Mouse (Mus musculus) kidney, postnatal 25 days (tissue): ENCODE measurements around the gene Zfp346.
A peak's percentile ranks its signal among the peaks of the same experiment; 100 is the strongest.

Source experiments
- DNase-seq, 2 experiments: peaks; one replicate each; pipeline ENCODE4 v3.0.0; 2021; ENCODE audit warnings: mixed read lengths in 2 of 2

Zfp346 gene

DNA sequence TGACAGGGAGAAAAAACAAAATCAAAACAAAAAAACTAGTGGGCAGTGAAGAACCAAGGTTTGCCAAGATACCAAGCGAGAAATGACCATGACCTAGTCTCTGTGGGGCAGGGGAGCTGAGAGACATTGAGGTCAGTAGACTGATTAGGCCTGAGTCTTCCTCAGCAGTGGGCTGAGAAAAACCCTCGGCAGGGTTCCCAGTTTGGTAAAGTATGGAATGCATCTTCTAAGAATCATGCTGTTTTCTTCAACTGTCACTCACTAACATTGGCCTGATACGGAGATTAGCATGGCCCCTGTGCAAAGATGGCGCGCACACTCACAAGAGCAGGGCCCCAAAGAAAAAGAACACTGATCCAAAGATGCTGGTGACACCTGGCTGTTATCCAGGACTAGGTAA is 48.8 kb downstream of the Zfp346 start:
- DNase-seq, result no peak

DNA sequence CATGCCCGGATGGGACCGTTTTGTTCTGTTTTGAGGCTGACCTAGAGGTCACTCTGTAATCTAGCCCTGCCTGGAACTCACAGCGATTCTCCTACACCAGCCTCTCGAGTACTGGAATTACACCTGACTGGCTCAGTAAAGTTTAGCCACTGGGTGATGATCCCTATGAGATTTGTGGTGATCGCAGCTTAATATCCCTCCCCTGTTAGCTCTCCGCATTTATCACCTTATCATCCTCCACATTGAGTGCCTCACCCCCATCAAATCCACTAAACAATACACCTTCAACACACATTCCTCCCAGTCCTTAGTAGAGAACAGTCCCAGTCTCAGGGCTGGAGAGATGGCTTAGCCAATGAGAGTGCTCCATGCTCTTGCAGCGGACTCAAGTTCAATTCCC is 57.3 kb downstream of the Zfp346 start:
- DNase-seq, result peak in 1 of 2 experiments; percentile 9

DNA sequence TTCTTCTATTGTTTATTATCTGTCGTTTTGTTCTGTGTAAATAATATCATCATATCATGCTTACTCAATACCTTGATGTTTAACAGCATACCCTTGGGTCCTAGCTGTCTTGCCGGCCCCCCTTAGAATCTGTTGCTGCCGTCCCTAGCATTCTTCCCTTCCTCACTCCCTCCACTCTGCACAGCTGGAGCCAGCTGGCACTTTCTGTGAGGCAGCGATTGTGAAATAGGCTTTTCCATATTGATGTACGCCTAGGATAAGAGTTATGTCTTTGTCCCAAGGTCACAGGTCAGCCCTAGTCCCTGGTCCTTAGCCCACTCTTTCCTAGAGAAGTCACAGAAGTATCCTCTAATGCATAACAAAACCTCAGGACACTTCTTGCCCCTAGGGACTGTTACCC is 58.4 kb downstream of the Zfp346 start:
- DNase-seq, result peak; percentile 54 to 63

DNA sequence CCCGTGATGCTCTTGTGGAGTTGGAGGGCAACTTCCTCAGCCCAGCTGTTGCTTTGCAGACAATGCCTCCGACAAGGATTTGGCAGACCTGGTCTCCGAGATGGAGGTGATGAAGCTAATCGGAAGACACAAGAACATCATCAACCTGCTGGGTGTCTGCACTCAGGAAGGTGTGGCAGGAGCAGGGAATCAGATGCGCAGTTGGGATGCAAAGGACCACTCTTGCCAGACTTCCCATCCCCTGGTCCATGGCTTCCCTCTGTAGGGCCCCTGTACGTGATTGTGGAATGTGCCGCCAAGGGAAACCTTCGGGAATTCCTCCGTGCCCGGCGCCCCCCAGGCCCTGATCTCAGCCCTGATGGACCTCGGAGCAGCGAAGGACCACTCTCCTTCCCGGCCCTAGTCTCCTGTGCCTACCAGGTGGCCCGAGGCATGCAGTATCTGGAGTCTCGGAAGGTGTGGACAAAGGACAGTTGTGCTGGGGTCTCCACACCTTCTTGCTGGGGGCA is 60.8 kb downstream of the Zfp346 start:
- peak in 1 of 2 experiments; percentile 27 for DNase-seq

DNA sequence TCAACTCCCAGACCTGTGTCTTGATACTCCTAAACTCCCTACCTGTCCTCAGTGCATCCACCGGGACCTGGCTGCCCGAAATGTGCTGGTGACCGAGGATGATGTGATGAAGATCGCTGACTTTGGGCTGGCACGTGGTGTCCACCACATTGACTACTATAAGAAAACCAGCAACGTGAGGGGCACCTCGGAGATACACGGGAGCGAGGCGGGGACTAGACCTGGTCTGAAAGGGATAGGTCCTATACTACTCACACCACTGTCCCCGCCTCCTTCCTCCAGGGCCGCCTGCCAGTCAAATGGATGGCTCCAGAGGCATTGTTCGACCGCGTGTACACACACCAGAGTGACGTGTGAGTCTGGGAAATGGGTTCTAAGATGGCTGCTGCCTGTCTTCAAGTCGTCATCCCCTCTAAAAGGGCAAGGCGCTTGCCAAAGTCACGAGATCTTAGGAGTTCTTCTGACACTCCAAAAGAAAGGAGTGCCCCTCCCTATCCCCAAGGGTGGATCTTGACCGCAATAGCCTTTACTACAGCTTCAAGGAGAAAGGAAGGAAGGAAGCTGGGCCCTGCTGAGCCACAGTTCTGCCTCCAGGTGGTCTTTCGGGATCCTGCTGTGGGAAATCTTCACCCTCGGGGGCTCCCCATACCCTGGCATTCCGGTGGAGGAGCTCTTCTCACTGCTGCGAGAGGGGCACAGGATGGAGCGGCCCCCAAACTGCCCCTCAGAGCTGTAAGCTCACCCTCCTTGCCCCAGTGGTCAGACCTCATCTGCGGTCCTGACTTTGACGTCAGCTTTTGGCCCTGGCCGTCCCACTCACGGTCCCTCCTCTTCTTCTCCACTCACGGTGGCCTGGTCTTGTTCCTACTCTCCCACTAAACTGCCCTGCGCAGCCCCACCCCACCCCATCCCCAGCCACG is 62.0 kb downstream of the Zfp346 start:
- peak in 1 of 2 experiments; percentile 46 for DNase-seq

DNA sequence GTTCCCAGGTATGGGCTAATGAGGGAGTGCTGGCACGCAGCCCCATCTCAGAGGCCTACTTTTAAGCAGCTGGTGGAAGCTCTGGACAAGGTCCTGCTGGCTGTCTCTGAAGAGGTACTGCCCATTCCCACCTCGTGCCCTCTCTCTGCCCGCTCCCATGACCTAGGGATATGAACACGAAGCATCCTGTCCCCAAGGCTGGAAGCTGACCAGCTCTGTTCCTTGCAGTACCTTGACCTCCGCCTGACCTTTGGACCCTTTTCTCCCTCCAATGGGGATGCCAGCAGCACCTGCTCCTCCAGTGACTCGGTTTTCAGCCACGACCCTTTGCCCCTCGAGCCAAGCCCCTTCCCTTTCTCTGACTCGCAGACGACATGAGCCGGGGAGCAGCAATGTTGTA is 62.7 kb downstream of the Zfp346 start:
- peak; percentile 65 to 84 for DNase-seq

DNA sequence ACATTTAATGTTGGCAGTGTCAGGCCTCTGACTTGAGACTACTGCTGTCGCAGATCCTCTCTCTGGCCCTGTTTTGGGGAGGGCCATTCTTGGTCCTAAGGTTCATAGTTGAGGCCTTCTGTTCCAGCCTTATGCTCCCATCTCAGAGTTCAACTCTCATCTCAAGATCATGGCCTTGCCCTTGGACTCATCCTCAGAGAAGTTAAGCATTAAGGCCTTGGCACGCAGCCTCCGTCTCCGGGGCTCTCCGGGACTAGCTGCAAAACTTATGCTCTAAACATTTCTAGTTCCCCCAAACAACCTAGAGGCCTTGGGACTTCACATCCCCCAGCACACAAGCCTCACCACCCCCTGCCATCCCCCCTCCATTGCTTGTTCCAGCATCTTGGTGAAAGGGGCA is 63.1 kb downstream of the Zfp346 start:
- DNase-seq, result peak; percentile 73 to 83

DNA sequence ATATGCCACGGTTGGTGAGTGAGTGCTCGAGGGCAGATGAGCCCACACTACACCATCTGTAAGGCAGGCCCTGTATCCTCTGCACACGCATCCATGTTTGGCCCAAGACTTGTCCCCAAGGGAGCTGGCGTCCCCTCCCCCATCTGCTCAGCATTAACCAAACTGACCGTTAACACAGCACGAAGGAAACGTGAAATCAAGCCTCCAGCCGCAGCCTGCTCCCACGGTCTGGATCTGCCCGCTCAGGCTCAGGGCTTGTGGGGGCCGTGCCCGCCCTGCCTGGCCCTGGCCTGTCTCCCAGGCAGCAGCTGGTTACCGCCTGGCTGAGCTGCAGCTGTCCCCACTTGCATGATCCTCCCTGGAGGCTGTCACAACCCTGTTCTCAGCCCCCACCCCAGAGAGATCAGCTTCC is 63.9 kb downstream of the Zfp346 start:
- peak; percentile 78 to 83 for DNase-seq

DNA sequence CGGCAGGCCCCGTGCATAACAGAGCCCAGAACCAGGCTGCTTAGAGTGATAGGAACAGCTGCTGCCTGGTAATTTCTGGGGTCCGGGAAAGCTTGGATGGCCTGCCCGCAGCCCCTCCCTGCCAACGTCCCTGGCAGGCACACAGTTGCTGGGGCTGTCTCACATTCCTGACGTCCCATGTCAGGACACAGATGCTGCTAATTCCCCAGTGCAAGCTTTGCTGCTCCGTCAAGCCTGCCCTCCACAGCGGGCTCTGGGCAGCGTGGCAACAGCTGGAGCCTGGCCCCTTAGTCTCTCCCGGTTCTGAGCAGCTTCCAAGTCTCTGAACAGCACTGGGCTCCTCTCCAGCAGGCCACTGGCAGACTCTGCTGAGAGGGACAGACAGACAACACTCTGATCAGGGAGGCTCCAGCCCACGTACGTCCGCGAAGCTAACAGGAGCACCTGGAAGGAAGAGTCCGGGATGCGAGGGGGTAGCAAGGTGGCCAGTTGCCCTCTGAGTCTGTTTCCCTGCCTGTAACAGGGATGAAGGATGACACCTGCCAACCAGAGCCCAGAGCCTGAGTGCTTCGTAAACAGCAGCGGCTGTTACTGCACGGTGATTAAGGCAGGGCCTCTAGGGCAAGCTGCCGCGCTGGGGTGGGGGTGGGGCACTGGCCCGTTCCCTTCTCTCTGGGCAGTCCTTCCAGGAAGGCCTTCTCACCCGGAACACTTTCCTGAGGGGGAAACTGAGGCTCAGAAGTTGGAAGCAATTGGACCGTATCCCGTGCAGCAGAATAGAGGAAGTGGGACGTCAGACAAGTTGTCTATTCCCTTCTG is 66.6 kb downstream of the Zfp346 start:
- peak; percentile 61 to 67 for DNase-seq

DNA sequence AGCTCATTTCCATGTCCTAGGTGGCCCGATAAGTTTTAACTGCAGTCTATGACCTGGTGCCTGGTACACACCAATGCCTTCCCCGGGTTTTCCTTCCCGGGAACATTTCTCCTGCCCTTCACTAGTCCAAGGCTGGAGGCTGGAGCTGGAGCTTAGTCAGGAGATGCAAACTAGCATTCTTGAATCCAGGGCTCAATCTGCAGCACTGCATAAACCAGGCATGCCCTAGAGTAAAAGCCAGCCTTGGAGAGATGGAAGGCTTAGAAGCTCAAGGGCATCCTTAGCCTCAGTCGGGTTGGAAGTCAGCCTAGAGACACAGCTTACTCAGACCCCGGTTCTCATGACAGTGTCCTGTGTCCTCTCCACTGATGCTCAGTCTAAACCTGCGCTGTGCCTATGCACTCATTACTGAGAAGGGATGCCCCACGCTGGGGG is 67.2 kb downstream of the Zfp346 start:
- peak in 1 of 2 experiments; percentile 37 for DNase-seq

DNA sequence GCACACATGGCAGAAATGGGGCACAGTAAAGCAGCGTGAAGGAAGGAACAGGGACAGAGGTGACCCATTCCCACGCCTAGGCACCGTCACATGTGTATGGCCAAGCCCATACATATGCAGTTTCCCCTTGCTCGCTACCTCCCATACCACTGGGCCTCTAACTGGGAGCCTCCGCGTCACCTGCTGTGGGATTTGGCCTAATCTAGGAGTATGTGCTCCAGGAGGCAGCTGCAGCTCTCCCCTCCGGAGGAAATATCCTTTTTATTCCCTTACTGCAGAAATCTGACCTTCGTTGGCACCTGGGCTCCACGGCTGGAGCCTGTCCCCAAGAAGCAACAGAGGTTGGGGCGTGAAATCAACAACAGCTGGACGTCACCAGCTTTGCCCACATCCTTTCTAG is 69.2 kb downstream of the Zfp346 start:
- peak in 1 of 2 experiments; percentile 10 for DNase-seq

DNA sequence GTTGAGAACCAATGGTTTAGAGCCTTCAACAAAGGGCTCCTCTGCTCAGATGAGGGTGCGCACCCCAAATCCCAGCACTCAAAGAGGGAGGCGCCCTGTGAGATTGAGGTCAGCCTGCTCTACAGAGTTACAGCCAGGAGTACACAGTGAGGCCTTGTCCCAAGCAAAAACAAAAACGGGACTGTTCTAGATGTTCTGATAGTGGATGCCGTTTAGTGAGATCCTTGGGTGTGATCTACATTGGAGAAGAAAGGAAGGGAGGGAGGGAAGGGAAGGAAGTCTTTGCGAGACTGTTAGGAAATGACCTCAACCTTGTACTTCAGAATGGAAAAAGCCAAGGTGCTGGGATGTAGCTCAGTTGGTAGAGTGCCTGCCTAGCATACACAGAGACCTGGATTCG is 71.2 kb downstream of the Zfp346 start:
- no peak for DNase-seq

DNA sequence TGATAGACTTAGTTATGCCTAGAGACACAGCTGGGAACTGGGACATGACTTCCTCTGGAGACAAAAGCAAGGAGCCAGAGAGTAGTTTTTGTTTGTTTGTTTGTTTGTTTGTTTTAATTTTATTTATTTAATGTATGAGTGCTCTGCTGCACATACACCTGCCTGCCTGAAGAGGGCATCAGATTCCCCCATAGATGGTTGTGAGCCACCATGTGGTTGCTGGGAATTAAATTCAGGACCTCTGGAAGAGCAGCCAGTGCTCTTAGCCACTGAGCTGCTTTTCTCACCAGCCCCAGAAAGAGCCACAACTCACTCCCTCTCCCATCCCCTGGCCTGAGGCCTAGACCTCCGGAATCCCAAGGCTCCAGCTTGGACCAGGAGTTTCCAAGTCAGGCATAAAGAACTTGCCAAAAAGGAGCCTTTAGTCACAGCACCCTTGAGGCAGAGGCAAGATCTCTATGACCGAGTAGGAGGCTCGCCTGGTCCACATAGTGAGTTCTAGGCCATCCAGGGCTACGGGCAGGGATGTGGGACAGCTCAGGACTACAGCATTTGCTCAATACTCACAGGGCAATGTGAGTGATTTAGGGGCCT is 72.9 kb downstream of the Zfp346 start:
- peak in 1 of 2 experiments; percentile 26 for DNase-seq

DNA sequence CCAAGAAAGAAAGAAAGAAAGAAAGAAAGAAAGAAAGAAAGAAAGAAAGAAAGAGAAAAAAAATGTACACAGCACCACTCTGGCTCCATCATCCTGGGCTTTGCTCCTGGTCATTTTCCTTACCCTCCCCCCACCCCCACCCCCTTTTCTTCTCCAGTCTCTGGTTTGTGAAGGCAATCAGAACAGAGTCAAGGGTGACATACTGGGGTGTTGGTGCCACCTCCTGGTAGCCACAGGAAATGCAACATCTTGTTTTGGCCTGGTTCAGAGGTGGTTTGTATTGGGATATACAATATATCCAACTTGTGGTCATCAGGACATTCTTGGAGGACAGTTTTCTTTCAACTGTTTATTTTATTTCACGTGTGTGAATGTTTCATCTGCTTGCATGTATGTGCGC is 73.4 kb downstream of the Zfp346 start:
- DNase-seq, result peak; percentile 79 to 84

DNA sequence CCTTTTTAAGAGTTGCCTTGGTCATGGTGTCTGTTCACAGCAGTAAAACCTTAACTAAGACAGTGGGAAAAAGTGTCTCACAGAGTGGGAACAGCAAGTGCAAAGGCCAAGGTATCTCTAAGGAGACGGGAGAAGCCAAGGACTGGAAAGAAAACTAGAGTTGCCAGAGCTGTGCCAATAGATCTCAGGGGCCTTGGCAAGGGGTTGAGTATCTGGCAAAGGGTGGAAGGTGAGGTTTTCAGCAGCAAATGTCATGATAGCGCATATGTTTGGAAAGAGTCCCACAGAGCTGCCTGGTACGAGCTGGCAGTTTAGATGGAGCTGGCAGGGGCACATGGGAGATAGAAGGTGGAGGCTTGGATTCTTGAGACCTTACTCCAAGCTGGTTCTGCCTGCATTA is 74.5 kb downstream of the Zfp346 start:
- DNase-seq, result peak in 1 of 2 experiments; percentile 32

DNA sequence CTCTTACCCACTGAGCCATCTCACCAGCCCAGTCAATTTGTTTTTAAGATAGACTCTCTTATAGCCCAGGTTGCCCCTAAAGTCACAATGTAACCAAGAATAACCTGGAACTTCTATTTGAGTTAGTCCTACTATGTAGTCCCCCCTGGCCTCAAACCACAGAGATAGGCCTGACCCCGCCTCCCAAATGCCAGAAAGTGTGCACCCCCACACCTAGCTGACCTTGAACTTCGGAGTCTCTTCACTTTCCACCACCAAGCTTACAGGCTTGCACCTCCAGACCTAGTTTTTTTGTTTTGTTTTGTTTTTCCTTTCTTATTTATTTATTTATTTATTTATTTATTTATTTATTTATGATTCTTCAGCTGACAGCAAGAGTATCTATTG is 76.7 kb downstream of the Zfp346 start:
- DNase-seq, result no peak

DNA sequence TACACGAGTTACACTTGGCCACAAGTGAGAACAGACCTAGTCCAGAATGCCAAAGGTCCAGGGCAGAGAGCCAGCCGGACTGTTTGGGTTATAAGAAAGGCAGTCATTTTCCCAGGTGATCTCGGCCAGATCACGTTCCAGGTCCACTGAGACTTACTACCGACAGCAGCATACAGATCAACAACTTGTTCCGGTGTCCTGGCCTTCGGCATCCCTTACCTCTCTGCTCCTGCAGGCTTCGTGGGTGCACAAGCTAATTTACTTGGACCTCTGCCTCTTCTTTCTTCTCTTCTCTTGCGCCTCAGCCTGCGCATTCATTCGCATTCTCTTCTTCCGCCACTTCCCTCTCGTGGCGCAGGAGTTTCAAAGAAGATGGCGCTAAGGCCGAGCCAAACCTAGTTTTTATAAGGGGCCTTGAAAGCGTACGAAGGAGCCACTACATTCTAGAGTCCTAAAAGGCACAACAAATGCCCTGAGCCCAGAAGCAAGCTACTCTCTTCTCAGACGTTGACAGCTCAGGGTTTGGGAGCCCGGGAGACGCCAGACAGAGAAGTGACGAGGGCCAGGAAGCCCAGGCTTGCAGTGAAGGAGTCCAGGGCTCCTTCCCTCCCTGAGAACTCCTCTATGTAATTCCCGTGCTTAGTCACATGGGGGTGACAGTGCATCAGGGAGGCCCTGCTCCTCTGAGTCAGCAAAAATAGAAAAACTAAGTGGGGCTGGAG is 77.2 kb downstream of the Zfp346 start:
- peak; percentile 86 to 90 for DNase-seq

DNA sequence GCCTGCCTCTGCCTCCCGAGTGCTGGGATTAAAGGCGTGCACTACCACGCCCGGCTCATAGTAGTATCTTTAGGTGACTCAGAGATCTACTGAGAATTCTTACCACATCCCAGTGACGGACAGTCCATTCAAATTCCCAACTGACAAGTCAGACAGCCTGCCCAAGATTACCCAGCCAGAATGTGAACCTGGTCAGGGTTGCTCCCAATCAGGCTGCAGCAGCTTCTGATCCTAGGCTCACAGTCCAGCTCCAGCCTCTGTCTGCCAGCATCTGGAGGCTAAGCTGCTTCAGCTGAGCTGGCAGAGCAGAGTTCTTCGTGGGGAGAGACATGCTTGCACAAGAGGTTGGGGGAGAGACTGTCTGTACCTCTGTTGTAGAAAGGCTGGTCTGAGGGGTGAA is 78.3 kb downstream of the Zfp346 start:
- DNase-seq, result peak in 1 of 2 experiments; percentile 74
